Mouse (Mus musculus): ENCODE results near the gene P3h2. TPM values are rescaled to one million over a fixed set of nuclear protein-coding genes. Genes with fewer than 3 reads are reported as not detected.

P3h2 gene
- polyA plus RNA-seq, 1 experiment from 2014 or later = 0.32 TPM

GRCm38 (mm10) chr16:26026416-26026815 is 79.2 kb downstream of the P3h2 start:
- Histone ChIP-seq H3K9me3 (no peaks in the 10 kb centered on the region), H3K9ac (replicated peaks) (no peak overlapping the region), H3K4me3 (no peak overlapping the region), H3K4me1 (no peaks in the 10 kb centered on the region), H3K27ac (replicated peaks) (no peak overlapping the region), H3K4me2 (replicated peaks) (no peak overlapping the region), H3K27me3 (no peaks in the 10 kb centered on the region), H3K36me3 (no peaks in the 10 kb centered on the region)
- 83% methylated on average over 3 of the region's 3 CpGs for WGBS
- ATAC-seq (replicated peaks) = no peak

DNA sequence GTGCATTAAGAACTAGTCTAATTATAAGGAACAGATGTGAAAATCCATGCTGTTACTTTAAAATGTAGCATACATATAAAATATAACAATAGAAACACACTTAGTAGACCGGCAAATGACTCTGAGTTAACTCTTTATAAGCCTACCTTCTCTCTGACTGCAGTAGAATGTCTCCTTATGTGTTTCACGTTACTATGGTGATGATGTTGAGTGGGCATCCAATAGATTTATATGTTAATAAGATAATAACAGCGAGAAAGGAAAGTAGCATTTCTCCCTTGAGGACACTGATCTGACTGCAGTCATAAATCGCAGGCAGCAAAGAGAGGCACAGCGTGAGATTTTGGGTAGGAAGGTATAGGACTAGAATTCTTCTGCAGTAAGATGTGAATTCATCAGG is 81.0 kb downstream of the P3h2 start:
- Histone ChIP-seq H3K4me1 (no peaks in the 10 kb centered on the region), H3K9me3 (no peaks in the 10 kb centered on the region), H3K36me3 (no peaks in the 10 kb centered on the region), H3K9ac (replicated peaks) (no peak overlapping the region), H3K4me3 (no peak overlapping the region), H3K4me2 (replicated peaks) (no peak overlapping the region), H3K27me3 (no peaks in the 10 kb centered on the region), H3K27ac (replicated peaks) (no peak overlapping the region)
- ATAC-seq (replicated peaks) = no peak
- 59% methylated on average over 5 of the region's 5 CpGs for WGBS

DNA sequence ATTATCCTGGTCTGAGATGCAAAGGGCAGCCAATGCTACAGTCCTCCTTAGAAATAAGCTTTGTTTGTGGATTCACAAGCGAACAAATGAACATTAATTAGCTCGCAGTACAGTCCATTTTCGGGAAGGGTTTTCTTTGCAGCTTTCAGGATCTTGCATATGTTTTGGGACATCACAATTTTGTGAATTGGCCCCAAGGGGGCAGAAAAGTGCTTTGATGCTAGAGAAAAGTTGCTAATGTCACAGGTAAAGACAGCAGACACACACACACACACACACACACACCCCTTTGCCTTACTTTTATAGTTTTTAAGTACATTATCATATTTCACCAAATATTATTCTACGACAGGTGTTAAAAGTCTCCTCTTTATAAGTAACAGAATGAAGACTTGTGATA is 82.2 kb downstream of the P3h2 start:
- Histone ChIP-seq H3K4me3 (no peak overlapping the region), H3K27ac (replicated peaks) (no peak overlapping the region), H3K9ac (replicated peaks) (no peak overlapping the region), H3K27me3 (no peaks in the 10 kb centered on the region), H3K9me3 (no peaks in the 10 kb centered on the region), H3K4me2 (replicated peaks) (no peak overlapping the region), H3K4me1 (no peaks in the 10 kb centered on the region), H3K36me3 (no peaks in the 10 kb centered on the region)
- ATAC-seq (replicated peaks) = no peak
- WGBS = 48% methylated on average over 4 of the region's 4 CpGs

DNA sequence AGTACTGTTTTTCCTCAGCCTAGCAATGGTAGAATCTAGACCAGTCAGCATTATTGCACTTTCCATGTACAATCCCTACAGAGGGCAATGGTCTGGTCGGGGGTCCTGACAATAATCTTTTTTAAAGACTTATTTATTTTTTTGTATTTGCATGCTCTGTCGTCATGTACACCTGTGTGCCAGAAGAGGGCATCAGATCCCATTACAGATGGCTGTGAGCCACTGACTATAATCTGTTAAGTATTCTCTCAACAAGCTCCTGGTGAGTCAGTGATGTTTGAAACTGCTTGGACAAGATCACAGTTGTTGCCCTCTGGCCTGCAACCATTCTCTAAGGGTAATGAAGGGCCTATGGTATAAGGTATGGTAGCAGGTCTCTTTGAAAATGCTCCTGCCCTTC is 83.8 kb downstream of the P3h2 start:
- ATAC-seq (replicated peaks) = no peak
- WGBS = 57% methylated on average over 2 of the region's 2 CpGs
- H3K36me3 ChIP-seq = no peaks in the 10 kb centered on the region

GRCm38 (mm10) chr16:26005811-26006210 is 99.8 kb downstream of the P3h2 start:
- no peaks in the 10 kb centered on the region for H3K36me3 ChIP-seq
- WGBS = 91% methylated on average over 3 of the region's 3 CpGs
- H3K4me3 ChIP-seq = no peak overlapping the region
- H3K27me3 ChIP-seq = no peaks in the 10 kb centered on the region
- H3K9ac ChIP-seq (replicated peaks) = no peak overlapping the region
- H3K4me2 ChIP-seq (replicated peaks) = no peak overlapping the region
- H3K27ac ChIP-seq (replicated peaks) = no peak overlapping the region
- peaks cover 8% of the 10 kb centered on the region; the same call in 1 of the 2 replicates for H3K4me1 ChIP-seq
- no peaks in the 10 kb centered on the region for H3K9me3 ChIP-seq
- ATAC-seq (replicated peaks) = no peak

More for the DNA sequence above, 83.8 kb downstream of the P3h2 start:
- H3K4me3 ChIP-seq = no peak overlapping the region
- H3K4me1 ChIP-seq = no peaks in the 10 kb centered on the region
- no peak overlapping the region for H3K27ac ChIP-seq (replicated peaks)
- no peak overlapping the region for H3K4me2 ChIP-seq (replicated peaks)
- no peak overlapping the region for H3K9ac ChIP-seq (replicated peaks)
- H3K27me3 ChIP-seq = no peaks in the 10 kb centered on the region
- no peaks in the 10 kb centered on the region for H3K9me3 ChIP-seq

GRCm38 (mm10) chr16:26003261-26003660 is 102.3 kb downstream of the P3h2 start:
- 49% methylated on average over 4 of the region's 4 CpGs for whole genome bisulfite sequencing
- 0 out of 2 replicates have a peak, but pooled peaks have one; percentile 26 for ATAC-seq (replicated peaks)
- H3K4me2 ChIP-seq (replicated peaks) = no peak overlapping the region

GRCm38 (mm10) chr16:26002848-26003247 is 102.7 kb downstream of the P3h2 start:
- 68% methylated on average over 9 of the region's 9 CpGs for WGBS
- H3K27me3 ChIP-seq = no peaks in the 10 kb centered on the region
- no peak for ATAC-seq (replicated peaks)
- no peak overlapping the region for H3K9ac ChIP-seq (replicated peaks)
- no peak overlapping the region for H3K4me2 ChIP-seq (replicated peaks)
- H3K9me3 ChIP-seq = no peaks in the 10 kb centered on the region
- no peak overlapping the region for H3K4me3 ChIP-seq
- H3K36me3 ChIP-seq = no peaks in the 10 kb centered on the region
- H3K4me1 ChIP-seq = peaks cover 8% of the 10 kb centered on the region; the same call in 1 of the 2 replicates
- H3K27ac ChIP-seq (replicated peaks) = no peak overlapping the region

More at GRCm38 (mm10) chr16:26003261-26003660, 102.3 kb downstream of the P3h2 start:
- Histone ChIP-seq H3K27ac (replicated peaks) (no peak overlapping the region), H3K36me3 (no peaks in the 10 kb centered on the region), H3K4me3 (no peak overlapping the region), H3K4me1 (peaks cover 8% of the 10 kb centered on the region; the same call in 1 of the 2 replicates), H3K9me3 (no peaks in the 10 kb centered on the region), H3K27me3 (no peaks in the 10 kb centered on the region), H3K9ac (replicated peaks) (no peak overlapping the region)

DNA sequence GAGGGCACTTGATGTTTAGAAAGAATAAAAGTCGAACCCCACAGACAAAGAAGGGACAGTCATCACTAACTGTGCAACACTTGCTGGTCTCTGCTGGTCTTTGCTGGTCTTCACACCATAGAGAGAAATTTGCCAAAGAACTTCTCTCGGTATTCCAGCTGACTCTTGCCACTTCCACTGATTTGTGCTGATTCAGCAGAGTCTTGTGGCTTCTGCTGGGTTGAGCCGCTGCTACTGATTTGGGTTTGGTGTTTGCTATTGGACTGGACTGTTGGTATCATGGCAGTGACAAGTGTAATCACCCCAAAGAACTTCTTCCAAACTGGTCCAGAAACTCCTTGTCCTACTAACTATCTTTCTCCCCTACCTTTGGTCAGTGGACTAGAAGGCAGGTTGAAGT is 111.0 kb downstream of the P3h2 start:
- Histone ChIP-seq H3K27ac (replicated peaks) (no peak overlapping the region), H3K27me3 (no peaks in the 10 kb centered on the region), H3K9me3 (no peaks in the 10 kb centered on the region), H3K4me3 (no peak overlapping the region), H3K36me3 (no peaks in the 10 kb centered on the region), H3K4me2 (replicated peaks) (no peak overlapping the region), H3K9ac (replicated peaks) (no peak overlapping the region), H3K4me1 (no peaks in the 10 kb centered on the region)
- 89% methylated on average over 3 of the region's 3 CpGs for WGBS
- no peak for ATAC-seq (replicated peaks)

DNA sequence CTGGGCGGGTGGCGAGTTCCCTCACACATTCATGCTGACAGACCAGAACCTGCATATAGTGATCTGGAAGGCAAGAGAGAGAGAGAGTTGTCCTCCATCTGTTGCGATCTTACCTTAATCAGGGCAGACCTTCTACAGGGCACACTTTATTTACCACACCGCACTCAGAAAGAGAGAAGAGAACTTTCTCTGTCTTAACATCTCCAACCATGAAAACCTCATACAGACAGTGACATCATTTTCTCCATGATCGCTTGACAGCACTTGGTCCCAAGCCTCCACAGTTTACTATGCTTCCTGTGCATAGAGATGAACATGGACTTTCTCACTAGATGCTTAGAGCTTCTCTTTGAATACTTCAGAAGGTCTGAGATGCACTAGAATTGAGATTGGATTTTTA is 118.4 kb downstream of the P3h2 start:
- H3K9me3 ChIP-seq = no peaks in the 10 kb centered on the region
- no peak overlapping the region for H3K4me3 ChIP-seq
- H3K36me3 ChIP-seq = no peaks in the 10 kb centered on the region
- no peak overlapping the region for H3K27ac ChIP-seq (replicated peaks)
- H3K27me3 ChIP-seq = no peaks in the 10 kb centered on the region
- H3K4me2 ChIP-seq (replicated peaks) = no peak overlapping the region
- 95% methylated on average over 5 of the region's 5 CpGs for WGBS
- ATAC-seq (replicated peaks) = no peak
- no peak overlapping the region for H3K9ac ChIP-seq (replicated peaks)
- no peaks in the 10 kb centered on the region for H3K4me1 ChIP-seq

DNA sequence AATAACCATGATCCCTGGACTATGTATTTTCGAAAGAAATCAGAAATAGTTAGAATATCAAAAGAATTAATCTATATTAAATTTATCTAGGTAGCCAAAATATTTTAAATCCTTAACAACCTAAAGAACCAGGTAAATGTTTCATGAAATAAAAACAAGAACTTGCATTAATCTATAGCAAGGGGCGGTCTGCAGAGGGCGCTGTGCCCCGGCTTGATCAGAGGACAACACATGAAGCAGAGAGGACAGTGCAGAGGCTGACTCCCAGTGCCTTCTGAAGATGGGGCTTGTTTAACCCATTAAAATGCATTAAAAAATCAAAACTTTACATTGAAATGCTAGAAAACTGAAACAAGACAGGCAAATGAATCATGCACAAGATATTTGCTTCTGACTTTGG is 121.9 kb downstream of the P3h2 start:
- no peaks in the 10 kb centered on the region for H3K4me1 ChIP-seq
- H3K4me3 ChIP-seq = no peak overlapping the region
- WGBS = 43% methylated on average over 4 of the region's 4 CpGs
- no peak overlapping the region for H3K9ac ChIP-seq (replicated peaks)
- H3K27ac ChIP-seq (replicated peaks) = no peak overlapping the region
- no peak for ATAC-seq (replicated peaks)
- no peaks in the 10 kb centered on the region for H3K27me3 ChIP-seq
- no peak overlapping the region for H3K4me2 ChIP-seq (replicated peaks)
- H3K36me3 ChIP-seq = no peaks in the 10 kb centered on the region
- no peaks in the 10 kb centered on the region for H3K9me3 ChIP-seq

- Histone ChIP-seq H3K9ac (replicated peaks) (no peak overlapping the region), H3K27ac (replicated peaks) (no peak overlapping the region), H3K4me1 (no peaks in the 10 kb centered on the region), H3K9me3 (no peaks in the 10 kb centered on the region), H3K4me3 (no peak overlapping the region), H3K4me2 (replicated peaks) (no peak overlapping the region), H3K27me3 (no peaks in the 10 kb centered on the region), H3K36me3 (no peaks in the 10 kb centered on the region)
- WGBS = 75% methylated on average over 3 of the region's 3 CpGs
- ATAC-seq (replicated peaks) = no peak
Observed at GRCm38 (mm10) chr16:25979037-25979436, 126.5 kb downstream of the P3h2 start.

GRCm38 (mm10) chr16:25977210-25977609 is 128.4 kb downstream of the P3h2 start:
- Histone ChIP-seq H3K4me3 (no peak overlapping the region), H3K27ac (replicated peaks) (no peak overlapping the region), H3K4me1 (no peaks in the 10 kb centered on the region), H3K36me3 (no peaks in the 10 kb centered on the region), H3K27me3 (no peaks in the 10 kb centered on the region), H3K4me2 (replicated peaks) (no peak overlapping the region), H3K9me3 (no peaks in the 10 kb centered on the region), H3K9ac (replicated peaks) (no peak overlapping the region)
- 89% methylated on average over 2 of the region's 2 CpGs for WGBS
- ATAC-seq (replicated peaks) = no peak

GRCm38 (mm10) chr16:25971285-25971684 is 134.3 kb downstream of the P3h2 start:
- Histone ChIP-seq H3K27ac (replicated peaks) (no peak overlapping the region), H3K4me3 (no peak overlapping the region), H3K4me1 (no peaks in the 10 kb centered on the region), H3K4me2 (replicated peaks) (no peak overlapping the region), H3K36me3 (no peaks in the 10 kb centered on the region), H3K9ac (replicated peaks) (no peak overlapping the region), H3K9me3 (no peaks in the 10 kb centered on the region), H3K27me3 (no peaks in the 10 kb centered on the region)
- no peak for ATAC-seq (replicated peaks)
- WGBS = 92% methylated on average over 7 of the region's 7 CpGs

All from forebrain, embryonic 15.5 days (tissue).